Mouse (Mus musculus) lung, adult 18-20 months (tissue): ENCODE data around the gene Apoa1.

Experiments used
- DNase-seq, 2 experiments: peaks; one replicate each; pipeline ENCODE4 v3.0.0; 2022; ENCODE audit warnings: mixed read lengths in 2 of 2

Gene Apoa1

GRCm38 (mm10) chr9:46228491-46228890, at the start of gene Apoa1:
TSS of gene Apoa1 (plus strand) at chr9:46228580.
- DNase-seq: no peak

- DNase-seq: no peak
Observed at GRCm38 (mm10) chr9:46178595-46178994, 49.8 kb upstream of the Apoa1 start.

- no peak for DNase-seq
Observed at GRCm38 (mm10) chr9:46181297-46181696, 47.1 kb upstream of the Apoa1 start.

GRCm38 (mm10) chr9:46184542-46184941, 43.8 kb upstream of the Apoa1 start:
- DNase-seq: peak in 1 of 2 experiments; percentile 14

- peak in 1 of 2 experiments; percentile 47 for DNase-seq
Observed at GRCm38 (mm10) chr9:46185191-46185590, 43.2 kb upstream of the Apoa1 start.

- no peak for DNase-seq
Observed at GRCm38 (mm10) chr9:46186387-46186786, 42.0 kb upstream of the Apoa1 start.

GRCm38 (mm10) chr9:46188370-46188769, 40.0 kb upstream of the Apoa1 start:
- no peak for DNase-seq

- DNase-seq: no peak
Observed at GRCm38 (mm10) chr9:46188956-46189355, 39.4 kb upstream of the Apoa1 start.

GRCm38 (mm10) chr9:46189381-46189780, 39.0 kb upstream of the Apoa1 start:
- no peak for DNase-seq

GRCm38 (mm10) chr9:46191234-46191633, 37.1 kb upstream of the Apoa1 start:
- DNase-seq: no peak

- DNase-seq: no peak
Observed at GRCm38 (mm10) chr9:46191644-46192043, 36.7 kb upstream of the Apoa1 start.

GRCm38 (mm10) chr9:46192642-46193041, 35.7 kb upstream of the Apoa1 start:
- no peak for DNase-seq

- DNase-seq: no peak
Observed at GRCm38 (mm10) chr9:46194809-46195208, 33.6 kb upstream of the Apoa1 start.

- DNase-seq: peak; percentile 54 to 75
Observed at GRCm38 (mm10) chr9:46196699-46197169, 31.6 kb upstream of the Apoa1 start.

- no peak for DNase-seq
Observed at GRCm38 (mm10) chr9:46198461-46198860, 29.9 kb upstream of the Apoa1 start.

GRCm38 (mm10) chr9:46198936-46199335, 29.4 kb upstream of the Apoa1 start:
- DNase-seq: no peak

GRCm38 (mm10) chr9:46199609-46200008, 28.8 kb upstream of the Apoa1 start:
- no peak for DNase-seq

GRCm38 (mm10) chr9:46206834-46207500, 21.4 kb upstream of the Apoa1 start:
- DNase-seq: peak; percentile 20 to 42

GRCm38 (mm10) chr9:46207501-46207869, 20.9 kb upstream of the Apoa1 start:
- no peak for DNase-seq

GRCm38 (mm10) chr9:46208401-46208974, 19.9 kb upstream of the Apoa1 start:
- no peak for DNase-seq

- DNase-seq: no peak
Observed at GRCm38 (mm10) chr9:46210473-46210872, 17.9 kb upstream of the Apoa1 start.

GRCm38 (mm10) chr9:46214276-46214675, 14.1 kb upstream of the Apoa1 start:
- peak in 1 of 2 experiments; percentile 29 for DNase-seq

- DNase-seq: no peak
Observed at GRCm38 (mm10) chr9:46214946-46215337, 13.4 kb upstream of the Apoa1 start.
